Mouse (Mus musculus) kidney, postnatal 25 days (tissue): ENCODE data around the gene Chrna3.

Experiments
- DNase-seq, 2 experiments: peaks; one replicate each; pipeline ENCODE4 v3.0.0; 2021; ENCODE audit warnings: mixed read lengths in 2 of 2

Chrna3 gene

DNA sequence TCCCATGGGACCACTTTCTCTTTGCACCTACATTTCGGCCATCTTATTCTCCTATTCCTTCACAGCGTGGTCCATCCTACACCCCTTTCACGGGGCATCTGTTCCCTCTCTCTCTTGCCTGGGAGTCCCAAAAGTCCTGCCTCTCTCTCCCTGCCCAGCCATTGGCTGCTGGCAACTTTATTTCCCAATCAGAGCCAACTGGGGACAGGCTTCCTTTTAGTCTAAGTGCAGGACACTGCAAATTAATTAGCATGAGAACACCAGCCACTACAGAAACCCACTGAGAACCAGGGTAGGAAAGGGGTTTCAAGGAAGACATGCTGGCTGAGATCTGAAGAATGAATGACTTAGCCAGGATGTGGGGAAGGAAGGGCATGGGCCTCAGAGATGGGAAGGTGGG is 32.0 kb downstream of the Chrna3 start:
- no peak for DNase-seq

DNA sequence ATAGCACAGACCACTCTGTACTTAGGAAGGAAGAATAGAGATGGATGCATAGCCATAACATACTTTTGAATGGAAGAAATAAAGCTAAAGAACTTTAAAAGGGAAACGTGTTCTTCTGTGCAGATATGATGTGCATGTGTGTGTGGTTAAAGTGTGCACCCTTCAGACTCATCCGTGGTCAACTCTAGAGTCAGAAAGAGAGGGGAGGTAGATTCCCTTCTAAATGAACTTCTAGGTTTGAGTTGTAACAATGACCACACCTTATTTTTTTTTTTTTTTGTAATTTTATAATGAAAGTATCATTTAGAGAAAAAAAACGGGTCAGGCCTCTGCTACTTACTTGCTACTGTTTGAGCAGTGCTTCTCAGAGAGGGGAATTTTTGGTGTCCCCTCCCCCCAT is 36.0 kb downstream of the Chrna3 start:
- DNase-seq = no peak

DNA sequence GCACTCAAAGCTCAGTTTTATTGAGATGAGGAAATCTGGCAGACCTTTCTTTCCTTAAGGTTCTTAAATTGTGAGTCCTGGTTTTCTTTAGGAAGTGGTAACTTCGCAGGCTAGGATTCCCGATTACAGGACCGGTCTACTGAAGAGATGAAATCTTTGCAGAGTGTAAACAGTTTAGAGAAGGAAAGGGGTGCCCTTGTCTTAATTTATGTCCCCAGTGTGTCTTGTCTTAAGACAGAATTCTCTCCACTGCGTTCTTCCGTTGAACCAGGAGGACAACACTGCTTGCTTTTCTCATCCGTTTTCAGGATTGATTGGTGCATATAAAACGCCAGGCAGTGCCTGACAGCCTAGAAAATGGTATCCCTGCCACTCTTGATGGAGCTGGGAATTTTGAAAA is 44.0 kb downstream of the Chrna3 start:
- DNase-seq = no peak

DNA sequence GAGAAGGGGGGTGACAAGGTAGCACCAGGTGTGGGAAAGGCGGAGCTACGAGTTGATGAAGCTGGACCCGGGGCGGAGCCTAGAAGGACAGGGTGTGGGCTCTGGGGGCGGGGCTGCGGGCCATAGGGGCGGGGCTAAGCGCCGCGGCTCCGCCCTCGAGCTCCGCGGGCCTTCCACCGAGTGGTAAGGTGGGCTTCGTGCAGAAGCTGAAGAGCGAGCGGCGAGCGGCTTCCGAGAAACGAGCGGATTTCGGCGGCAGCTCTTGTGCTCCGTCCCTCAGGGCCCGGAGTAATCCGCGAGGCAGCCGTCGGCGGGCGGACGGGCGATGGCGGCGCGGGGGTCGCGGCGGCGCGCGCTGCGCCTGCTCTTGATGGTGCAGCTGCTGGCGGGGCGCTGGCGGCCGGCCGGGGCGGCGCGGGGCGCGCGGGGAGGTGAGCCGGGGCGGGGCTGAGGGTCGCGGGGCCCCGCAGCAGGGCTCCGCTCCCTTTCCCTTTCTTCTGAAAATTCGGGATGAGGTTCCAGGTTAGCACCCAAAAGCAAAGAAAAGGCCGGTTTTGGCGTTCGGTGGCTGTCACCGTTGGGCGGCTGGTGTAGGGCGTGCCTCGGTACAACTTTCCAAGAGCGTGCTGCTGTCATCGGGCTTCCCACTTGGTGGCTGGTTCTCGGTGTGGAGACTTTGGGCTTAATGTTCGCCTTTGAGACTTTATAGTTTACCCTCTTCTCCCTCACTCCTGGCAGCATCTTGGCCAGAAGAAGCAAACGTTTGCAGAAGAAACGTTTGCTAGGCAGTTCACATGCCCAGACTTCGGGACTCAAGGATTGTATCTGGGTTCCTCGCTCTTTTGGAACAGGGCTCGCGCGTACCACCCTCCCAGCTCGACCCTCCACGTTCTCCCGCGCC is 44.8 kb downstream of the Chrna3 start:
- DNase-seq = peak; percentile 43 to 52

DNA sequence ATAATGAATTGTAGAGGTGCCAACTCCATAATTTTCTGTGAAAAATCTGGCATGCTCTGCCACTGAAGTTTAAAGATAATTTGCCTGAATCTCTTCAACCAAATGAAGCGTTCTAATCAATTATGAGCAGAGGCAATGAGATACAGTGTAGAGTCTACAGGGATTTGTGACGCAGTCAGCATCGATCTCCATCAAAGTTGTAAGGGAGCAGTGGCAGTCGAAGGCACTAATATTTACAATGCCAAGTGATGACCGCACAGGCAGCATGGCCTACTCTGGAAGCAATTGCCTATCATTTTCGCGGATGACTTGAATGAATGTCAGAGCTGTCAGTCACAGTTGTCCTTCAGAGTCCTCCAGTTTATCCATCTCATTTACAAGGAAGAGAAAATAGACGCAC is 45.7 kb downstream of the Chrna3 start, which contains the start of gene Chrna5:
Chrna5 (plus strand) TSS at position 207 of the 400 bp plus-strand sequence.
- DNase-seq = no peak

DNA sequence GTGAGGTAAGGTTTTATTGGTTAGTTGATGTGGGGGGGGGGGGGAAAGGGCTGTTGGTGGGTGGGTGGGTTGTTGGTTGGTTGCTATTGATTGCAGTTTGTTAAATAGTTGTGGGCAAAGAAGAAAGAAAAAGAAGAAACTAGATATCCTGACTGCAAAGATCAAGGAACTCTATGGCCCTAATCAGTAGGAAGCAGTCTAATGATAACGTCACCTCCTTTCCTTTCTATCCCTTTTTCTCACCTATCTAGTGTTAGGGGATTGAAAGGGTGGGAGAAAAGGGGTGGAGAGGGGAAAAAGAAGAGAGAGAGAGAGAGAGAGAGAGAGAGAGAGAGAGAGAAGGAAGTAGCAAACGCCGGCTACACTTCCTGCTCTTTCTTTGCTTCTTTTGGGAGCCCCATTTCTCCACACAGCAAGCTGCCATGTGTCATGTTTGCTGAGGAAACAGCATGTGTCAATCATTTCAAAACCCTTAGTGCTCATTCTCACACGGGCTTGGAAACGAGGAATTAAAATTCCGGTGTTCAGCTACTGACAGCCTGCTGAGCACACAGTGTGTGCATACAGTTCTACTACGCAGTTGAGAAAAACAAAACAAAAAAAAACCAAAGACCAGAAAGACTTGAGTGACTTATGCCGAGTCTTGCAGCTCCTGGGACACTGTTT is 56.3 kb downstream of the Chrna3 start:
- no peak for DNase-seq

DNA sequence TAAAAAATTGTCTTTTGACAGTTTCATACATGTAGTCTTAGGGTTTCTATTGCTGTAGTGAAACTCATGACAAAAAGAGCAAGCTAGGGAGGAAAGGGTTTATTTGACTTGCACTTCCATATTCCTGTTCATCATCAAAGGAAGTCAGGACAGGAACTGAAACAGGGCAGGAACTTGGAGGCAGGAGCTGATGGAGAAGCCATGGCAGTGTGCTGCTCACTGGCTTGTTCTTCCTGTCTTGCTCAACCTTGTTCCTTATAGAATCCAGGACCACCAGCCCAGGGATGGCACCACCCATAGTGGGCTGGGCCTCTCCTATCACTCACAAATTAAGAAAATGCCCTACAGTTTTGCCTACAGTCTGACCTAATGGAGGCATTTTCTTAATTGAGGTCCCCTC is 62.7 kb downstream of the Chrna3 start:
- no peak for DNase-seq

DNA sequence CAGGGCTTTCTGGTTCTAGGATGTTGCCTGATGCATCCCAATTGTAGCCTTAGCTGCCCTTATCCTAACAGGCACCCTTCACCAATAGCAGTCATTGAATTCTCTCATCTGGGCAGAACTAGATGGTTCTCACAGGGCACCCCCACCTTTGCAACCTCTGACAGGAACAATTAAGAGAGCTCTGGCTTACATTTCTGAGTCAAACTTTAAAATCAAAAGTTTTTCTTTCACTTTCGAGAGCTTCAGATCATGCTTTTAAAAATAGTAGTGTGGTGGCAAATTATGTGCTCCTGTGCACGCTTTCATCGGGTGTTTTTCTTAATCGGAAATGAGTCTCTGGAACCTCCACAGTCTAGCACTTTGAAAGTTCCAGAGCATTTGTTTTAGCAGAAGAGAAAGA is 65.3 kb downstream of the Chrna3 start:
- no peak for DNase-seq
